Mouse (Mus musculus): ENCODE results near the gene Cops7a.
A peak's percentile ranks its signal among the peaks of the same experiment; 100 is the strongest.

The Cops7a gene

GRCm38 (mm10) chr6:124965088-124965719, at the start of gene Cops7a:
Gene Cops7a, minus strand, starts transcription at chr6:124965538.
- peak; percentile 95 for DNase-seq (ENCODE audit: low spot score)

GRCm38 (mm10) chr6:125009181-125010073, 44.1 kb upstream of the Cops7a start:
- DNase-seq (ENCODE audit: low spot score) = peak; percentile 83

GRCm38 (mm10) chr6:125009129-125009180, 43.6 kb upstream of the Cops7a start, which contains the start of gene Zfp384:
Gene Zfp384, plus strand, starts transcription at chr6:125009145.
- DNase-seq (ENCODE audit: low spot score) = no peak

GRCm38 (mm10) chr6:125008586-125009128, 43.3 kb upstream of the Cops7a start:
- peak; percentile 97 for DNase-seq (ENCODE audit: low spot score)

- DNase-seq (ENCODE audit: low spot score) = no peak
Observed at GRCm38 (mm10) chr6:125008060-125008459, 42.7 kb upstream of the Cops7a start.

- DNase-seq (ENCODE audit: low spot score) = no peak
Observed at GRCm38 (mm10) chr6:125005086-125005485, 39.7 kb upstream of the Cops7a start.

- no peak for DNase-seq (ENCODE audit: low spot score)
Observed at GRCm38 (mm10) chr6:125003706-125004105, 38.4 kb upstream of the Cops7a start.

- DNase-seq (ENCODE audit: low spot score) = no peak
Observed at GRCm38 (mm10) chr6:124999546-124999945, 34.2 kb upstream of the Cops7a start.

- no peak for DNase-seq (ENCODE audit: low spot score)
Observed at GRCm38 (mm10) chr6:124999091-124999490, 33.8 kb upstream of the Cops7a start.

- no peak for DNase-seq (ENCODE audit: low spot score)
Observed at GRCm38 (mm10) chr6:124998066-124998465, 32.7 kb upstream of the Cops7a start.

- peak; percentile 53 for DNase-seq (ENCODE audit: low spot score)
Observed at GRCm38 (mm10) chr6:124996551-124997501, 31.5 kb upstream of the Cops7a start, which contains the start of gene Pianp. Gene Pianp, plus strand, starts transcription at chr6:124996694.

- no peak for DNase-seq (ENCODE audit: low spot score)
Observed at GRCm38 (mm10) chr6:124995831-124996403, 30.6 kb upstream of the Cops7a start.

GRCm38 (mm10) chr6:124995246-124995645, 29.9 kb upstream of the Cops7a start:
- DNase-seq (ENCODE audit: low spot score) = no peak

- DNase-seq (ENCODE audit: low spot score) = no peak
Observed at GRCm38 (mm10) chr6:124993876-124994275, 28.5 kb upstream of the Cops7a start.

- peak; percentile 29 for DNase-seq (ENCODE audit: low spot score)
Observed at GRCm38 (mm10) chr6:124993365-124993764, 28.0 kb upstream of the Cops7a start.

GRCm38 (mm10) chr6:124992241-124992640, 26.9 kb upstream of the Cops7a start:
- DNase-seq (ENCODE audit: low spot score) = no peak

- DNase-seq (ENCODE audit: low spot score) = peak; percentile 30
Observed at GRCm38 (mm10) chr6:124967766-124968165, 2.4 kb upstream of the Cops7a start.

- DNase-seq (ENCODE audit: low spot score) = peak; percentile 11
Observed at GRCm38 (mm10) chr6:124966466-124967118, 1.3 kb upstream of the Cops7a start.

- DNase-seq (ENCODE audit: low spot score) = peak; percentile 36
Observed at GRCm38 (mm10) chr6:124965747-124966146, 409 bp upstream of the Cops7a start.

- DNase-seq (ENCODE audit: low spot score) = peak; percentile 36
Observed at GRCm38 (mm10) chr6:124964638-124965037, 700 bp downstream of the Cops7a start.

- no peak for DNase-seq (ENCODE audit: low spot score)
Observed at GRCm38 (mm10) chr6:124961021-124961420, 4.3 kb downstream of the Cops7a start.
